Mouse (Mus musculus) ZHBTc4 (cell line): Measurements from ENCODE around the gene Dhrs9.
"Not testable (repeated sequence)": the region's sequence is repeated elsewhere in the genome, so short reads cannot be mapped to it uniquely, and the experiment has no call there.

ENCODE experiments used
- DNase-seq: peaks from one replicate; pipeline ENCODE4 v3.0.0-alpha.2; 2011; ENCODE audit warnings: low read depth, low spot score

The Dhrs9 gene

DNA sequence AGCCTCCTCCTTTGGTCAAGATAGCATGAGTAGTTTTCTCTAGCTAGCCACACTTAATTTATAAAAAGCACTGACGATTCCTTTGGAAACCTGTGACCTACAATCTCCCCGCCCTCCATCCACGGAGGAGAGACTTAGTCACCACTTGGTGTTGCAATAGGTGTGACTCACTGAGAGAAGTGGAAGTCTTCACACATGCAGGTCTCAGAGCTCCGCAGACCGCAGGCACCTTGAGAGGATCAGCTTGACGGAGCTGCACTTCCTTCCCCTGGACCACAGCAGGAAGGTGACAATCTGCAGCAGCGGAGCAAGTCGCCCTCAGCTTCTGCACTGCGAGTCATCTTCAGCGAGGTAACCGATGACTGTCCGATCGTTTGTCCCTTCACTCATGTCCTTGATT is at the start of gene Dhrs9:
Dhrs9 (plus strand) TSS at position 165 of the 400 bp plus-strand sequence.
- no peak for DNase-seq

DNA sequence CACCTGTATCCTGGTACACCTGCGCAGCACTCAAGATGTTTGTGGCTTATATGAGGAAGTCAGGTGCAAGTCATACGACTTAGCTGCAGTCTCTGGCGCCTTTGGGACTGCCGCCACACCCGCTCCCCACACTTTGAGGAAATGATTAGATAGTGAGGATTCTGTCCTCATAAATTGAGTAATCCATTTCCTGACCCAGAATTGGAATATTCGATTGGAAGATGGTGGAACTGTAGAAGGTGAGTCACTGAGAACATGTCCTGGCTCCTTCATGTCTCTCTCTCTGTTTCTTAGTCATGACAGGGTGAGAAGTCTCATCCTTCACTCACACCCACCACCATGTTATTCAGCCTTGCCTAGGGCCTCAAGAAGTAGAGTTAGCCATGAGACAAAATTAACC is 48.7 kb upstream of the Dhrs9 start:
- not testable (repeated sequence) for DNase-seq

DNA sequence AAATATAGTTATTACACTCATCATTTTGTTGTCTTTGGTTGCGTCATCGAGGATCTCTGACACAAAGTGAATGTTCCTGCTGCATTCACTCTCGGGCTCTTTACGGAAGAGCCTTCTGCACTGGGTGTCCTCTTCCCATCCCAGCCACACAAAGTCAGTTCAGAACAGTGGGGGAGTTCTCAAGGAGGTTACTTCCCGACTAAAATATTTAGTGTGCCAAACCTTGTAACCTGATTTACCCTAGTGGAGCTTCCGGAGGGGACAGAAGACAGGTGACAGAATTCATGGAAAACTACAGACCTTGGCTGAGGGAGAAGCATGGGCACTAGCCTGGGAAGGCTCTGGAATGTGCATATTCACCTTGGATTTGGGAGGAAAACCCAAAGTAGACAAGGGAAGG is 38.7 kb upstream of the Dhrs9 start:
- no peak for DNase-seq

DNA sequence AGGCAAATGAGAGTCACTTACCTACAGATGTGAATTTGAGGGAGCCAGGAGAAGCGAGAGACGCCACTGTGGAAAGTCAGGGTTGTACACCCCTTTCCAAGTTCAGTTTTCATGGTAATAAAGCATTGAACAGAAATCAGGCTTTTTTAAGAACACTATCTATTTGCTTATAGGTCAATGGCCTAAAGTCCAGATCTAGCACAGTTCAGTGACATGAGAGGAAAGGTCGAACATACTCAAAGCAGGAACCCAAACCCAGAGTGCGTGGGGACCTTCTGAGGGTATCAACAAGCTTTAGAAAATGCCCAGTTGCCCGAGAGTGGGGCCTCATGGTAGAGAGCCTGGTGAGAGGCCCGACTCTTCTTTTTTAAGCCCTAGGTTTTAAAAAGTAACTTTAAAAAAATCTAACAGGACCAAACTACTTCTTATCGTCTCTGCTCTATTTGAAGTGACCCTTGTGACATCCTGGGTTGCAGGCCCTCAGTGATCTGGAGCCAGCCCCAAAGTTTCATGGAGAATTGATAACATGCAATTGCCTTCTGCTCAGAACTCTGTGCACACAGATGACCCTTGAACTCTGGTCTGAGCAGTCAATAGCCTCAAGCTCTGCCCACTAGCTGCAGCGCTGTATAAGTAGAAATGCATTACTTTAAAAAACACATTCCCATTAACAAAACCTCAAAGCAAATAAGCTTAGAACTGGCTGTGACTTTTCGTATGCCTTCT is 37.6 kb upstream of the Dhrs9 start, which contains the start of gene Abcb11:
Abcb11 (minus strand) TSS at position 121 of the 726 bp plus-strand sequence.
- no peak for DNase-seq

DNA sequence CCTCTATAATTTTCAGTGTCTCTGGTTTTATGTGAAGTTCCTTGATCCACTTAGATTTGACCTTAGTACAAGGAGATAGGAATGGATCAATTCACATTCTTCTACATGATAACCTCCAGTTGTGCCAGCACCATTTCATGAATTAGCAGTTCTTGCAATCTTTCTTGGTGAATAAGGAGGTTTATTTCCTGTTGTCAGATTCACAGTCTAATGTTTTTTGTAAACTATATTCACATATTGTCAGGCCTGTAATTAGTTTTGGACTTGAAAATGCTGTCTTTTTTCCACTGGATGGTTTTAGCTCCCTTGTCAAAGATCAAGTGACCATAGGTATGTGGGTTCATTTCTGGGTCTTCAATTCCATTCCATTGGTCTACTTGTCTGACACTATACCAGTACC is 24.8 kb upstream of the Dhrs9 start:
- not testable (repeated sequence) for DNase-seq

DNA sequence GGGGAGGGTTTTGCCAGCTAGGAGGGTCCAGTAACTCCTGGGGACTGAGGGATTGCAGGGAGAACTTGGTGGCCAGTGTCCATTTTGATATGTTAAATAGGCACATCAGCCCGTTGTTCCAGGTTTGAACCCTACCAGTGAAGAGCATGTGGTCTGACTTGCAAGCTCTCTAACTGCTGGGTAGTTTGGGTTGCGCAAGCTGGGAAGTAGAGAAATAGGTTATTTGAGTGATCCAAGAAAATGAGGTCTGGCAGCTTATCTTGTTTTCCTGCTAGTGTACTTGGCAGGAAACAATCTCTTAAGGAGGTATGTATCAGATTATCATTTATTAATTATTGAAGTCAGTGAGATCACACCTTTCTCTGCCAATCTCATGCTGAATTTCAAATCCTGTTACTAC is 15.4 kb upstream of the Dhrs9 start:
- DNase-seq, result no peak

DNA sequence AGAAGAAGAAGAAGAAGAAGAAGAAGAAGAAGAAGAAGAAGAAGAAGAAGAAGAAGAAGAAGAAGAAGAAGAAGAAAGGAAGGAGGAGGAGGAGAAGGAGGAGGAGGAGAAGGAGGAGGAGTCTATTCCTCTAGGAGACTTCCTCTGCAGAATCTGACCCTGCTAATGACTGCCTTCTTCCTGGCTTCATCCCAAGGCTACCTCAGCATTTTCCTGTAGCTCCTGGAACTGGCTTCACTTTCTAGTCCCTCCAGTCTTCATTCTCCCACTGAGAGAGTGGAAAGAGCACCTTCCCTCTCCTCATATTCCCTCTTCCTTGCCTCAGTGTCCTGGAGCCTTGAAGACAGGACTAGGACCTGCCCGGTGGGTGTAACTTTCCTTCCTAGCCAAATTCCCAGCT is 15.0 kb upstream of the Dhrs9 start:
- DNase-seq, result no peak

DNA sequence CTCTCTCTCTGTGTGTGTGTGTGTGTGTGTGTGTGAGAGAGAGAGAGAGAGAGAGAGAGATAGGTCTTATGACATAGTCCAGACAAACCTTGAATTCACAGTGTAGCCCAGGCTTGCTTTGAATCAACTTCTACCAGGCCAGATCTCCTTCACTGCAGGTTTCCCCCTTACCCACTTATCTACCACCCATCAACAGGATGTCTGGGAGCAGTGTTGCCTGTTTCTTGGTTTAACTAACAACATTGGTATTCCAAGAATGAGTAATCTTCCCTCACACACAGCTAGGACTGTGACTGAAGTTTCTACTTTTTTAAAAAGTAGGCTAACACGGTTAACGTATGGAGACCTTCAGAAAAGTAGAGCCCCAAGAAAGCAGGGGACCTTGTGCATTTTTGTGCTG is 3.5 kb upstream of the Dhrs9 start:
- no peak for DNase-seq

DNA sequence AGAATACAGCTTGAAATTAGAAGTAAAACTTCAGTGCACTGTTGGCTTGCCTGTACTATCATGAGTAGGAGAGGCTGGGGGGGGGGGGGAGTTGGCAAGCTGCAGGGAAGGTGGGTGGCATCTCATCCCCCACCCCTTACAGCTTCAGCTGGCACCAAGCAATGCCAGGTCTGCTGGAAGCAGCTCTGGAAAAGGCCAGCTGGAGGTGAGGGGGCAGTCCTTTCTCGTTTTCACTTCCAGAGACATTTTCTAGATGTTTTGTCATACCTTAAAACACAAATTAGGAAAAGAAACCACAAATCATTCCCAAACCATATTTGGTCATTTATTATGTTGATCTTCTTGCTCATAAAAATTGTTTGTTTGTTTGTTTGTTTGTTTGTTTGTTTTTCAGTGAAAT is 444 bp upstream of the Dhrs9 start:
- DNase-seq, result no peak

DNA sequence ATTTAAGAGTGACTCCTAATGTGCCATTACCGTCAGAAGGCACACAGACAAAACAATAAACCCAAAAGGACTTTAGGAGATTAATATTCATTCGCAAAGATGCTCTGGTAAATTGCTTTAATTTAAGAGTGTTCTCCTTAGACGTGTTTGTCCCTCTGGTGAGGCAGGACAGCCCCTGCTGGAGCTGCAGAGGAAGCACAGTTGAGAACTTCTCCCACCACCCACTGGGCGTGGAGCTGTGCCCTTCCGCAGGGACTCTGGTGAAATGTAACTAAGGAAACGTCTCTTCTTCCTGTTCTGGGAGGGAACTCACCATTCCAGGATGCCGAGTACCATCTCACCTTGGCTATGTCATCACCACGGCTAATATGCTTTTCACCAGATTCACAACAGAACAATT is 1.5 kb downstream of the Dhrs9 start:
- DNase-seq, result peak; percentile 73

DNA sequence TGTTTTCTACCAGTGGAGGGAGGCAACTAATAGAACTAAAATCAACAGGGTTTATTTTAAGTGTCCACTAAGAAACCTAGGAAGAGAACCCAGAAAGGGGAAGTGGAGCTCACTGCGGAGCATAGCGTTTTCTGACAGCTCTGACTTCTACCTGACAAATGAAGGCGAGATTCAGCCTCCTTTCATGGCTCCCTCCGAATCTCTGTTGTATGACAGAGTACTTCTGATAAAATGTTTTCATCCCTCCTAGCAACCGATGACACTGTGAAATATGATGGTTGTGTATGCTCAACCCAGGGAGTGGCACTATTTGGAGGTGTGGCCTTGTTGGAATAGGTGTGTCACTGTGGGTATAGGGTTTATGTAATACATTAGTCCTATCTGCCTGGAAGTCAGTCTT is 2.6 kb downstream of the Dhrs9 start:
- DNase-seq, result no peak

DNA sequence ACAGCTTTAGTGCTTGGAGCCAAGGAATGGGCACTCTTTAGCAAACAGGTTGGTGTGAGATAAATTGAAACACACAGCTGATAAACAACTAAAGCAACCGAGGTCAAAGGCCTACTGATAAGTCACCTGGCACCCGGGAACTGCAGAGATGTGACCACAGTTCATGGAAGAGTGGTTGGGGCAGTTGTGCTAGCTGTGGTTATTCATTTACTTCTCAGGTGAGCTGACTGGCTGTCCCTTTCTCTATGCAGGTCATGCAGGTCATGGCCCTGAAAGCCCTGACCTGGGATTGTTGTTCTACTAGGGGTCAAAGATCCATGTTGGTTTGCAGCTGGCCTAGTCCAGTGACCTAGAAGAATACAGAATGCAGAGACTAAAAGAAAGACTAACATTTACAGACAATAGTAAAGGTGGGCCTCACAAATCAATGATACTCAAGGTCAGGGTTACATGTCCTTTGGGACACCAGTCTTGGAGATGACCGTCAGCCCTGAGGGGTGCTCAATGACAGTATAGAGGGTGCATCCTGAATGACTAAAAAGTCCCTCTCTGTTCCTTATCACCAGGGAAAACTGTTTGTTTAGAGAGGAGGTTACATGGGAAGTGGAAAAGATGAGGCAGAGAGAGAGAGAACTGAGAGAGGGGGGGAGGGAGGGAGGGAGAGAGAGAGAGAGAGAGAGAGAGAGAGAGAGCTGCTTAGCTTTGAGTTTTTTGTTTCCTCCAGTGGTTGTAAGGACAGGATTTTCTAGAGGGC is 6.0 kb downstream of the Dhrs9 start:
- no peak for DNase-seq

DNA sequence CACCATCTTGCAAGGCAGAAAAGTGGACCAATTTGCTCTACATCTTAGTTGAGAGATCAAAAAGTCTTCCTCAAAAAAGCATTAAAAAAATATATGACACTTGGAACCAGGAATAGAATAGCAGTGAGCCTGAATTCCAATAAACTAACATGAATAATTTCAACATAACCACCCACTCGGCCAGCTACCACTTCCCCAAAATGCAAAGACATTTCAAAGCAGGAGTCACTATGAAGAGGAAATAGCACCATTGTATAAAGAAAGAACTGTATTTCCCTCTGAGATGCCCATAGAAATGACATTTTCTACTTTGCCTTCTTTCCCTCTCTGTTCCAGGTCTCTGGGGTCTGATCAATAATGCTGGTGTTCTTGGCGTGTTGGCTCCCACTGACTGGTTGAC is 13.7 kb downstream of the Dhrs9 start:
- DNase-seq, result no peak

DNA sequence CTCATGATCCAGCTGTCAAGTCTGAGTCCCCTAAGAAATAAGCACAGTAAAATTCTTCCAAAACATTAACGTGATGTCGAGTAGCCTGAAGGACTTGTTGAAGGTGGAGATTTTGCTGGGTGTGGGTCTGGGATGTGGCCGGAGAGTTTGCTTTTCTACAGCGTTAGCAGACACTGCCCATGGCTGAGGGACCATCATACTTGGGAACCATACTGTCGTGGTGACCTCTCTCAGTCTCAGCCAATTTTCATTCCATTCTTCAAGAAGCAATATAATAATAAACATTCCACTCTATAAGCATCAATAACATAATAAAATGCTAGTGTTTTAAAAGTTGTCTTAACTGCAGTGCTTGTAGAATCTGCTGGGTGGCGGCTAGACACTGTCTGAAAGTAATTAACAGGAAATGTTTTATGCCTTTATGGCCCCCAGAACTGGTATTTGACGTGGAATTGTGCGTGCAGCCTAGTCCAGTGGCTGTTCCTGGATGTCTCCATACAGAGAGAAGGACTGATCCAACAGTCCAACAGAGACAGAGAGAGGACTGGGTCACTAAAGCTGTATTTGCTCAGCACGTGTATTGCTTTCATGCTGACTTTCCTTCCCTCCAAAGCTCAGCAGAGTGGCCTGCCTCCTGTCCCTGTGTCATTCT is 15.5 kb downstream of the Dhrs9 start:
- DNase-seq, result no peak

DNA sequence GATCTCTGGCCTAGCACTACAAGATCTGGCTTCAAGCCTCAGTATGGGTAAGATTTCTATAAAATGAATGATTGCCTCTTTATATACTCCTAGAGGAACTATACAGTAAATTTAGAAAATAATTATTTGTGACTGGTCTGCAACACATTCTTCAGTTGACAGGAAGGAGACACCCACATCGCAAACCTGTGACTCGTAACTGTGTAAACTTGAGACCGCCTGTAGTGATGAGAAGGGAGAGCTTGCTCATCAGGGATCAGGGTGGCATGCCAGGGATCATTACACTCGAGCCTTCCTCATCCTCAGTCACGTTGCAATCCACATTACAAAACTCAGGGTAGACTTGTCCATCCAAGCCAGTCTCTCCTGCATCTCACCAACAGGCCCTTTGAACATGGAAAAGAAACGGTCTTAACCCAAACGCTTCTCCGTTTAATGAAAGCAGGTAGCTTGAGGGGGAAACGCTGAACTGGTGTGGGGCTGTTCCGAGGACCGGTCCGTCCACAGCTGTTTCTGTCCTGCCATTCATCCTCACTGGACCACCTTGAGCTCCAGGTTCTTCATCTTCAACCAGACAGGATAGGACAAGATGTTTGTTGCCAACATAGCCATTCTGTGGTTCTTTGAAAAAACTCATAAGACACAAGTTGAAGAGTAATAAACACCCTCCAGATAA is 16.7 kb downstream of the Dhrs9 start:
- no peak for DNase-seq

DNA sequence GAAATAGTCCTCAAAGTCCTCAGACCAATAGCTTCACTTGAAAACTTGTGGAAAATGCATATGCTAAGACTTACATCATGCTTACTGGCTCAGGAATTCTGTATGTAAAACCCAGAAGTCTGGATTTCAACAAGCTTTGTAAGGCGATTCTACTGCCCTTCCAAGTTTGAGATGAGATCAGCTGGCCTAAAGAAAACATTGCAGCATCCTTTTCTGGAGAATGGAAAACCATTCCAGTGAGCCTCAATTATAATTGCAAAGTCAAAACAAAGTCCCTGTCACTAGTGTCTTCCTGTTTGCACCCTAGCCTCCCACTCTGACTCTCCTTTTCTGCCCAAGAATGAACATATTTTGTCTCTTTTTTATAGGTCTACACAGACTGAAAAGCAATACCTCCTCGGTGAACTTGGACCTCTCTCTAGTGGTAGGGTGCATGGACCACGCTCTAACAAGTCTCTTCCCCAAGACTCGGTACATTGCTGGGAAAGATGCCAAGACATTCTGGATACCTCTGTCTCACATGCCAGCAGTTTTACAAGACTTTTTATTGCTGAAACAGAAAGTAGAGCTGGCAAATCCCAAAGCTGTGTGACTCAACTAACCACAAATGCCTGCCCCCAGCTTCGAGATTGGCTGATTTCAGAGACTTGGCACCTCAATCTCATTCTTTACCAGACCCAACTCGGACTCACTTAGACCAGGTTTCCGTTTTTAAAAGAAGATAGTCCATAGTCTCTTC is 20.8 kb downstream of the Dhrs9 start:
- DNase-seq, result no peak

DNA sequence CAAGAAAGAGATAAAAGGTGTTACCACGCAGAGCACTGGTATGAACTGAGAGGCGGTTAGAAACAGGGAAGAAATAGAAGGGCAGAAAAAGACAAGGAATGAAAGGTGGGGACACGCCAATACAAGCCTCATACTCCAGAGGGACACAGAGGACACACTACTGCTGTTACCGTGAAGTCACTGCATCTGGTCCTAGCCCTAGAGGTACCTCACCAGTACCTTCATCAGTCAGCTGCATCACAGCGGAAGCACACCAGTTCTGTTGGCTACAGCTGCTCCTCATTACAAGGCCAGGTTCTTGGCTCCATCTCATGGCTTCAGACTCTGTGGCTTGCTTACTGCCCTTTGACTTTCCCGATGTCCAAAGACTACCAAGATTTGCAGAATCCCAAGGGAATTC is 21.6 kb downstream of the Dhrs9 start:
- DNase-seq, result no peak

DNA sequence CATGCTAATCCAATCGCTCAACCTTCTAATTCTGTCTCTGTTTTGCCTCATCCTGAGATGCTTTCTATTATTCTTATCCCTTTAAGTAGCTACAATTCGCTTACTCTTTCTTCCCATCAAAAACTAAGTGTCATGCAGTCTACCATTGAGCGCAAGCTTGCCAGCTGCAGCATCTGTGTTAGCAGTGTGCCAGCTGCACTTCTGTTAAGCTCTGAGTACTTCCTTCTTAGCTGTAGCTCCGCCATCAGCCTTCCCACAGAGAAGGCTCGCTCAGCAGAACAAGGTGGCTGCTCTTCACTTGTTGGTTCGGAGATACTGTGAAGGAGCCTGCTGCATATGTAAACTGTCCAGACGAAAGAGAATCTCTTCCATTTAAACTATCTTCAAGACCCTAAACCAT is 22.1 kb downstream of the Dhrs9 start:
- no peak for DNase-seq

DNA sequence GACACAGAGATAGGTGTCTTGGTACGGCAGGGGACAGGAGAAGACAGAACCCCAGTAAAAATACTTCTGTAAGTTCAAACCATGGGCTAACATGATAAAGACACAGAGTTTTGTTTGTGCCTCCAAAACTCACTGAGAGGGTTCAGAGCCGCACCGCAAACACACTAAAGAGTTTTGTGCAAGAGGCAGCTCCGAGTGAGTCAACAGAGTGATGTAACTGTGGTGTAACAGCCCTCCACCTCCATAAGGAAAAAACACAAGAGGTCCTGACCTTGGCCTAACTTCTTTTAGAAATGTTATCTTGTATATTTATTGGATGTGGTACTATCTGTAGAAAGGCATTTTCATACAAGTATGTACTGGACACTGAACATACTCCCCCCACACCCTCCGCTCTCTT is 25.4 kb downstream of the Dhrs9 start:
- DNase-seq, result no peak

DNA sequence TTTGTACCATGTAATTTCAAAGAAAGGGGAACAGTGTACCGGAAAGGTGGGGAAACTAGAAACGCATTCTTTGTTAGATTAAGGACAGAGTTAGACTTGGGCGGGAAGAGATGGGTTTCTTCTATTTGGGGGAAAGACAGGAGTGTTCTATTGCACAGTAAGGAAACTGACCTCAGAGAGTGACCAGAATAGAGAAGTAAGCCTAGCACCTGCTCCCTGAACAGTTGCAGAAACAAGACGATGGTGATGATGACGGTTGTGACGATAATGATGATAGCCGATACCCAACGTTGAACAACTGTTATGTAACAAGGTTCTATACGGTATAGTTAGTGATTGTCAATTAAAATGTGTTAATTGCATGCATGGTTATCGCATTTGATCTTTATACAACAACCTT is 34.3 kb downstream of the Dhrs9 start:
- DNase-seq, result no peak

DNA sequence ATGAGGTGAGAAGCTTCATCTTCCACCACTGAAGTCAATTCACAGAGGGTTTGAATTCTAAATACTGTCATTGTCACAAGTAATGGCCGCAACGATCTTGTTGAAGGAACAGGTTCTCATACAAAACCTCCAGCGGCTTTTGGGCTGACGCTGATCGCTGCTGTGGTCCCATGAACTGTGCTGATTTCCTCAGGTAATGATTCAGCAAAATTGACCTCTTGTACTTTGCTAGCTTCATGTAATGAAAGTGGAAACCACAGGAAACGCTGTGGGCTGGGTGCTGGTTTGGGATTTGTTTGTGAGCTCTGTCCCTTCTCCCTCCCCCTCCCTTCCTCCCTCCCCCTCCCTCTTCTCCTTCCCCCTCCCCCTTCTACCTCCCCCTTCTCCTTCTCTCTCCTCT is 34.8 kb downstream of the Dhrs9 start:
- peak; percentile 17 for DNase-seq
